Mouse (Mus musculus) heart, embryonic 11.5 days (tissue): Measurements from ENCODE around the gene Sft2d2. TPM values are rescaled to one million over a fixed set of nuclear protein-coding genes. Genes with fewer than 3 reads are reported as not detected.

Experiments used
- ATAC-seq: fragments of 200-750 bp; cut with Nextera tagmentation; replicated peaks from 2 replicates; pipeline ENCODE4 v1.8.0; 2017; ENCODE audit warnings: moderate library complexity; ENCODE audit not compliant: insufficient number of reproducible peaks, low FRiP score, low TSS enrichment
- H3K27ac ChIP-seq: fragments of 300-500 bp; sonication (generic); 2 replicates; pipeline ENCODE4 v1.5.1; 2014; ENCODE audit warnings: mild to moderate bottlenecking, low read depth, low read length
- H3K27me3 ChIP-seq: fragments of 300-500 bp; sonication (generic); 2 replicates; pipeline ENCODE4 v1.6.1; 2014; ENCODE audit warnings: mild to moderate bottlenecking, low read length, mixed read lengths; ENCODE audit not compliant: control insufficient read depth, insufficient read depth
- H3K36me3 ChIP-seq: fragments of 300-500 bp; sonication (generic); 2 replicates; pipeline ENCODE4 v1.6.1; 2014; ENCODE audit warnings: mild to moderate bottlenecking, low read length, moderate library complexity, mixed read lengths; ENCODE audit not compliant: control insufficient read depth, insufficient read depth
- H3K4me1 ChIP-seq: fragments of 300-500 bp; sonication (generic); 2 replicates; pipeline ENCODE4 v1.6.1; 2014; ENCODE audit warnings: low read length; ENCODE audit not compliant: control insufficient read depth, insufficient read depth
- H3K4me2 ChIP-seq: fragments of 300-500 bp; sonication (generic); 2 replicates; pipeline ENCODE4 v1.6.1; 2014; ENCODE audit warnings: mild to moderate bottlenecking, moderate library complexity
- H3K4me3 ChIP-seq: fragments of 300-500 bp; sonication (generic); 2 replicates; pipeline ENCODE4 v1.5.1; 2014; ENCODE audit warnings: low read depth, low read length
- H3K9ac ChIP-seq: fragments of 300-500 bp; sonication (generic); 2 replicates; pipeline ENCODE4 v1.6.1; 2014; ENCODE audit warnings: mild to moderate bottlenecking, low read depth, low read length, moderate library complexity
- H3K9me3 ChIP-seq: fragments of 300-500 bp; sonication (generic); replicated peaks from 2 replicates; pipeline ENCODE4 v1.6.1; 2016; ENCODE audit warnings: low read length; ENCODE audit not compliant: control insufficient read depth
- WGBS: fragments of 180-500 bp; shearing (Covaris S2); extraction: QIAGEN DNeasy Blood & Tissue Kit; methylation state at CpG from one replicate; pipeline ENCODE4 v1.1.7; 2014; ENCODE audit not compliant: insufficient replicate concordance; 5-methylcytosine and 5-hydroxymethylcytosine counted together
- polyA plus RNA-seq: library from polyadenylated mRNA; unstranded; fragments of >200 nt; fragmentation: Nextera tagmentation; extraction: Ambion mirVana; gene quantifications from 2 replicates; pipeline ENCODE4 v1.2.1, GENCODE M21; 2014

Sft2d2 gene
- 21.9 and 29.3 TPM in 2 replicates for polyA plus RNA-seq

DNA sequence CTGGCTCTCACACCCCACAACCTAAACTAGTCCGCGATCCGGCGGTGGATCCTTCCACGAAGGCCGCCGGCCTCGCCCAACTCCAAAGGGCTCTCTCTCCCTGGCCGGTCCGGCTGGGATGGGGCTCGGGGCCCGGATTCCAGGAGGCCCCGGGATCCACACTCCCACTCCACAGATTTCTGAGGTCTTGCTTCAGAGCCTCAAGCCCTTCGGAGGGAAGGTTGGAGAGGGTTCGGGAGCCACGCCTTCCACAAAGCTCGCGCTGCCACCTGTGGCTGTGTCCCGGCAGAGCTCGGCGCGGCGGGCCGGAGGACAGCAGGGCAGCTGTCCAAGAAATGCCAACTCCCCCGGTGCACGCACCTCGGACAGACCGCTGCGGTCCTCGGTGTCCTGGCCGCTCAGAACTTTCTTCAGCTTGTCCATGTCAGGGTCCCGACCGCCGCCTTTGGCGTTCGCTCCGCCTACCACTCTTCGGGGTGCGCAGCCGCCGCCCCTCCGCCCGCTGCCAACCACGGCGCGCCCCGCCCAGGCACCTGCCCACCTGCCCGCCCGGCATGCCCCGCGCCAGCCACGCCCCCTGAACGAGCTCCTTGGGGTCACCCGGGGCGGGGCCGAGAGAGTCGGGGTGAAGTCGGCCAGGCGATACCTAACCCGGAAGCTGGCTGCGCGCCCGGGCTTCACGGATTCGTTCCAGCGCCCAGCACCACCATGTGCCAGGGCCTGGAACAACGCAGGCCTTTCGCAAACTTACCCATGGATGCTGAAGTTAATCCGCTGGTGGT is at the start of gene Sft2d2:
TSS of gene Sft2d2 (minus strand) at position 559 of the 782 bp plus-strand sequence.
- Histone ChIP-seq H3K9ac (peak within 1 kb of the TSS; percentile 86), H3K4me1 (peaks cover 18% of the 10 kb centered on the region; the same call in 1 of the 2 replicates), H3K4me2 (peak within 1 kb of the TSS; percentile 86), H3K27ac (peak within 1 kb of the TSS; percentile 84), H3K36me3 (no peaks in the 10 kb centered on the region), H3K4me3 (peak within 1 kb of the TSS; percentile 81), H3K27me3 (no peaks in the 10 kb centered on the region), H3K9me3 (no peaks in the 10 kb centered on the region)
- under 1% methylated on average over 69 of the region's 69 CpGs for WGBS
- ATAC-seq = peak; percentile 96

DNA sequence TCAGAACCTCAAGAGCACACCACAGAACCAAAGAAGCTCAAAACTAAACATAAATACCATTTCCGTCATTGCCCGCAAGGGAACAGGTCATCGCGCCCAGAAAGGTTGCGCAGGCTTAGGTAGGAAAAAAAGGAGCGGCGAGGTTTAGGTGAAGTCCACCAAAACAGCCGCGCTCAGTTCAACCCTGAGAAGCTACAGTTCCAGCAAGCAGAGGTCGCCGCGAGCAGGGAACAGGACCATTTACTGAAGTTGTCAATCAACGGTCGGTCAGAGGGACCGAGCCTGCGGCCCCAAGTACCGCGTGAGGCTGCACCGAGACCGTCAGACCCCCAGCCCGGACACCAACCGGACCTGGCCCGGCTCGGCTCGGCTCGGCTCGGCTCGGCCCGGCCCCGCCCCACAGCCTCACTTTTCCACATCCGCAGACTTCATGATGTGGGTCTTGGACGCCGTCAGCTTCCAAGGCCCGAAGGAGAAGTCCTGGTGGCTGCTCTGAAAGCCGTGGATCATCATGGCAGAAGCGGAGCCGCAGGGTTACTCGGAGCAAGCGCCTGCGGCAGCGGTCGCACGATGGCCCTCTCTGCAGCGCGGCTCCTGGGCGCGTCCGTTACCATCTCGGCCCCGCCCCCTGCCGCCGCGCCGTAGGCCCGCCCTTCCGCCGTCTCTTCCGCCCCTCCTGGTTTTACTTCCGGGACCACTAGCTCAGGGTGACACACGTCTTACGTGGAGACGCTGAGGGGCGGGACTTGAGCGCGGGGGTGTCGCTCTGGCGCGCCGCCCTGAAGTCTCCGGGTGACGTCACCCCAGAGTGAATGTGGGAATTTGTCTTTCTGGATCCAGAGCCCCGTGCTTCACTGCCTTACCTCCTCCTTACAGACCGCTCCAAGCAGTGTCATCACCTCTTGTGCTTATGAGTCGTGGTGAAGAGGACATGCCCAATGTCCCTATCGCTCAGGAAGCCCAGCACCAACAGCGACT is 42.4 kb upstream of the Sft2d2 start, which contains the start of gene Tiprl:
TSS of gene Tiprl (minus strand) at position 676 of the 978 bp plus-strand sequence.
- under 1% methylated on average over 76 of the region's 76 CpGs for WGBS
- Histone ChIP-seq H3K27ac (peak within 1 kb of the TSS; percentile 92), H3K27me3 (no peaks in the 10 kb centered on the region), H3K4me3 (peak within 1 kb of the TSS; percentile 60), H3K9ac (peak within 1 kb of the TSS; percentile 76), H3K9me3 (no peaks in the 10 kb centered on the region), H3K4me1 (peaks cover 16% of the 10 kb centered on the region), H3K4me2 (peak within 1 kb of the TSS; percentile 95), H3K36me3 (no peaks in the 10 kb centered on the region)
- peak; percentile 100 for ATAC-seq

DNA sequence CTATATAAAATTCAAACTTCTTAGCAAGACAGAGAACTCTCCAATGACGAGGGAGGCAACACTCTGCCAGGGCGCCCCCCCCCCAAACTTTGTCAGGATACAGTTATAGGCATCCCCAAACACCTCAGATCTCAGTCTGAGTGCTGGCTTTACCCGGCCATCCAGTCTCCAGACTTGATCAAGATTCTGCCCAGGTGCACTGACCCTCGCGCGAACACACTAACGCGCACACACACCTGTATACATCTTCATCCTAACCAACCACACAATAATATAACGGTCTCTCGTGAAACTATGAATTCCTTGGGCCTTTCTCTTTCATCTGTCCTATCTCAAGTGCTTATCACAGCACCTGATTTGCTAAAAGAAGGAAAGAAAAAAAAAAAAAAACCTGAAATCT is 41.6 kb upstream of the Sft2d2 start:
- Histone ChIP-seq H3K9ac (peak overlapping the region; percentile 76), H3K27me3 (no peaks in the 10 kb centered on the region), H3K4me2 (peak overlapping the region; percentile 95), H3K9me3 (no peaks in the 10 kb centered on the region), H3K4me3 (peak overlapping the region; percentile 60), H3K36me3 (no peaks in the 10 kb centered on the region), H3K4me1 (peaks cover 16% of the 10 kb centered on the region), H3K27ac (peak overlapping the region; percentile 92)
- ATAC-seq = no peak
- WGBS = 8% methylated on average over 10 of the region's 10 CpGs

DNA sequence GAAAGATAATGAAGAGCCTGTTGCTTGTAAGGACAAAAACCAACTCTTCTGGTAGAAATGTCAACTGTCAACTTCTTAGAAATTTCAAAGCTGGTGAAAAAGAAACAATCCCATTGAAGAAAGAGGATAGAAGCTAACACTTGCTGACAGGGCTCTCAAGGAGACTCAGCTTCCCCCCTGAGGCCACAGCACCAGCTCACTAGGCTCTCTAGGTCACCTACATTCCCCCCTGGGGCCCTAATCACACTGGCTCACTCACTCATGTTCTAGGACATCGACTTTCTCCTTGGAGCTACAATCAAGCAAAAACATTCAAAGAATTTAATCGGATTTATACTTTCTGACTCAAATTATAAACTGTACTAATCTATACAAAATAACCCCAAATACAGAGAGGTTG is 39.6 kb upstream of the Sft2d2 start:
- no peaks in the 10 kb centered on the region for H3K27me3 ChIP-seq
- peaks cover 16% of the 10 kb centered on the region for H3K4me1 ChIP-seq
- no peaks in the 10 kb centered on the region for H3K9me3 ChIP-seq
- ATAC-seq = no peak
- H3K9ac ChIP-seq = no peak overlapping the region
- 55% methylated on average over 2 of the region's 2 CpGs for WGBS
- H3K36me3 ChIP-seq = no peaks in the 10 kb centered on the region
- peak overlapping the region; percentile 24; the same call in 1 of the 2 replicates for H3K4me2 ChIP-seq
- peak overlapping the region; percentile 22; the same call in 1 of the 2 replicates for H3K27ac ChIP-seq
- no peak overlapping the region for H3K4me3 ChIP-seq

DNA sequence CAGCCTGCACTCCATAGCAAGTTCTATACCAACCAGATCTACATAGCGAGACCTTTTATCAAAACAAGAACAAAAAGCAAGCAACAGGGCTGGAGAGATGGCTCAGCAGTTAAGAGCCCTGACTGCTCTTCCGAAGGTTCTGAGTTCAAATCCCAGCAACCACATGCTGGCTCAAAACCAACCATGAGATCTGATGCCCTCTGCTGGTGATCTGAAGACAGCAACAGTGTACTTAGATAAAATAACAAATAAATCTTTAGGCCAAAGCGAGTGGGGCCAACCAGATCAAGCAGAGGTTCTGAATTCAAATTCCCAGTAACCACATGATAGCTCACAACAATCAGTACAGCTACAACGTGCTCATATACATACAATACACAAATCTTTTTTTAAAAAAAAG is 36.5 kb upstream of the Sft2d2 start:
- H3K27ac ChIP-seq = no peak overlapping the region
- no peaks in the 10 kb centered on the region for H3K36me3 ChIP-seq
- H3K4me3 ChIP-seq = no peak overlapping the region
- no peak overlapping the region for H3K4me2 ChIP-seq
- ATAC-seq = no peak
- H3K9me3 ChIP-seq = no peaks in the 10 kb centered on the region
- 94% methylated on average over 4 of the region's 4 CpGs for WGBS
- no peaks in the 10 kb centered on the region for H3K27me3 ChIP-seq
- no peak overlapping the region for H3K9ac ChIP-seq
- H3K4me1 ChIP-seq = peaks cover 9% of the 10 kb centered on the region

DNA sequence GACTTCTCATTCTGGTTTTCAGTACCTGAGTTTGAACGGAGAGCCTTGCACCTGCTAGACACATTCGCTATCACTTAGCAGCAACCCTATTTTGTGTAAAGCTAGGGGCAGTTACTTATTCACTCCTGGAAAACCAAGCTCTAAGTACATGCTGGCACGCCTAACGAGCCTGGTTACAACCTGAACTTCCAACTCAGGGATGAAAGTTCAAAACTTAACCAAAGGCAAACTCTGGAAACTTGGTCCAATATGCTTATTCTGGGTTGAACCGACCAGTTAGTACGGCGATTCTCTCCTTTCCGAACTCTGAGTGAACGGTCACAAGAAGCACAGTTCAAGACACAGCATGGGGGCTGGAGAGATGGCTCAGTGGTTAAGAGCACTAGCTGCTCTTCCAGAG is 35.3 kb upstream of the Sft2d2 start:
- Histone ChIP-seq H3K4me2 (no peak overlapping the region), H3K27ac (no peak overlapping the region), H3K27me3 (no peaks in the 10 kb centered on the region), H3K4me3 (no peak overlapping the region), H3K9ac (no peak overlapping the region), H3K9me3 (no peaks in the 10 kb centered on the region), H3K4me1 (0 out of 2 replicates have a peak, but pooled peaks cover 3% of the 10 kb centered on the region), H3K36me3 (0 out of 2 replicates have a peak, but pooled peaks cover 5% of the 10 kb centered on the region)
- no peak for ATAC-seq
- WGBS = 91% methylated on average over 9 of the region's 9 CpGs

DNA sequence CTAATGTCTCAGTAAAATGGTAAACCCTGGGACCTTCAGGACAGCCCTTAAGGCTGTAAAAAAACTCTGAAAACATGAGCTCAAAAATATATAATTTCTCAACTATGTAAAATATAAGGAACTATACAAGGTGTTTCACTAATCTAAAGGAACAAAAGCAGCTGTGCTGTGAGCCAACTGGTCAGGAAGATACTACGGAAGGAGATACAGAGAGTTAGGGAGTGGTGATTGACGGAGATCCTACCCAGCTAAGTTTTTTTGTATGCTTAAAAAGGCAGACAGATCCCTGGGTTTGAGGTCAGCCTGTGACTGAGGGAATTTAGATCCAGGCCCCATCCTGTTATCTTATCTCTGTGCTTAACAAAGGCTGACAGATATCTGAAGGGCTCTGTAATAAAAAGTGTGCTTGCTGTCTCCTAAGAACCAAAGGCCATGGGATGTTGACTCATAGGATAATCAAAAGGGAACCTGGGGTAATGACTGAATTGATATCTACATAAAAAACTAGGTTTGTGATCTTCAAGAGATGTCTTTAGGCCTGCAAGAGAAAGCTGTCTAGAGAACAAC is 22.9 kb upstream of the Sft2d2 start:
- H3K4me3 ChIP-seq = no peak overlapping the region
- ATAC-seq = no peak
- peaks cover 14% of the 10 kb centered on the region; the same call in 1 of the 2 replicates for H3K36me3 ChIP-seq
- H3K27ac ChIP-seq = no peak overlapping the region
- H3K27me3 ChIP-seq = no peaks in the 10 kb centered on the region
- no peak overlapping the region for H3K9ac ChIP-seq
- no peak overlapping the region for H3K4me2 ChIP-seq
- no peaks in the 10 kb centered on the region for H3K9me3 ChIP-seq
- H3K4me1 ChIP-seq = no peaks in the 10 kb centered on the region
- 44% methylated on average over 2 of the region's 2 CpGs for WGBS

DNA sequence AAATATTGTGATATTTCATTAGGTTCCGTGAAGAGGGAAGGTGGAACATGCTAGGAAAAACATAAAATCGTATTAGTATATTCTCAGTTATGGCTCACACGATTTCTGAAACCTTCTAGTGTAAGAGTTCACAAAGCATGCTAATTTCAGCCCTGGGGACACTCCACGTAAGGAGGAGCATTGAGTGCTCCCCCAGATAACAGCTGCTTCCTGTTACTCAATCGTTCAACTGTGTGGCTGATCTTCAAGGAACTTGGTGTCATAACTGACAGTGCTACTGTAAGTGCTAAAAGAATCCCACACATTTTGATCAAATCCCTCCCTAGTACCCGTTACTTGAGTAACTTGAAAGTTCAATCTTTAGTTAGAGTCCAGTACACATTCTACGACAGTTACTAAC is 21.6 kb upstream of the Sft2d2 start:
- H3K27me3 ChIP-seq = no peaks in the 10 kb centered on the region
- no peak overlapping the region for H3K9ac ChIP-seq
- no peak overlapping the region for H3K4me3 ChIP-seq
- 68% methylated on average over 7 of the region's 7 CpGs for WGBS
- H3K9me3 ChIP-seq = no peaks in the 10 kb centered on the region
- no peak overlapping the region for H3K27ac ChIP-seq
- no peak overlapping the region for H3K4me2 ChIP-seq
- no peak for ATAC-seq
- peaks cover 8% of the 10 kb centered on the region; the same call in 1 of the 2 replicates for H3K36me3 ChIP-seq
- no peaks in the 10 kb centered on the region for H3K4me1 ChIP-seq
